Mouse (Mus musculus): Measurements from ENCODE around the gene St6galnac6. TPM values are rescaled to one million over a fixed set of nuclear protein-coding genes. Genes with fewer than 3 reads are reported as not detected.

St6galnac6 gene
- polyA plus RNA-seq (2017; shearing (Covaris generic)) = 3.4 TPM

DNA sequence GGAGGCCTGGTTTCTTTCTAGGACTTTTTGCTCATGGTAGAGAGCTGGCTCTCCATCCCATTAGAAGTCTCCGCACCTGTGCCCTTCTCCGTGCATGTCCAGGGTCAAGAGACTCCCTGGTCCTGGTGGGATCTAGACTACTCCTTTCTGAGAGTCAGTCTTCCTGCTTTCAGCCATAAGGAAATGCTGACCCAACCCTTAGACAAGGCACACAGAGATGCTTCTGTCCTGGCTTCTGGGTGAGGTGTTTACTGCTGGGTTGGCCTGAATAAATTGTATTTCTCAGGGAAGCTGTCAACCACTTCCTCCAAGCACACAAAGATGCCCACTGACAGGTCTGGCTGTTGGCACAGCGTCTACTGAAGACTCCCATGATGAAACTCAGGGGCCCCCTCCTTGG, at the start of gene St6galnac6:
Gene St6galnac6 (plus strand): TSS at position 301 of the 400 bp plus-strand sequence.

DNA sequence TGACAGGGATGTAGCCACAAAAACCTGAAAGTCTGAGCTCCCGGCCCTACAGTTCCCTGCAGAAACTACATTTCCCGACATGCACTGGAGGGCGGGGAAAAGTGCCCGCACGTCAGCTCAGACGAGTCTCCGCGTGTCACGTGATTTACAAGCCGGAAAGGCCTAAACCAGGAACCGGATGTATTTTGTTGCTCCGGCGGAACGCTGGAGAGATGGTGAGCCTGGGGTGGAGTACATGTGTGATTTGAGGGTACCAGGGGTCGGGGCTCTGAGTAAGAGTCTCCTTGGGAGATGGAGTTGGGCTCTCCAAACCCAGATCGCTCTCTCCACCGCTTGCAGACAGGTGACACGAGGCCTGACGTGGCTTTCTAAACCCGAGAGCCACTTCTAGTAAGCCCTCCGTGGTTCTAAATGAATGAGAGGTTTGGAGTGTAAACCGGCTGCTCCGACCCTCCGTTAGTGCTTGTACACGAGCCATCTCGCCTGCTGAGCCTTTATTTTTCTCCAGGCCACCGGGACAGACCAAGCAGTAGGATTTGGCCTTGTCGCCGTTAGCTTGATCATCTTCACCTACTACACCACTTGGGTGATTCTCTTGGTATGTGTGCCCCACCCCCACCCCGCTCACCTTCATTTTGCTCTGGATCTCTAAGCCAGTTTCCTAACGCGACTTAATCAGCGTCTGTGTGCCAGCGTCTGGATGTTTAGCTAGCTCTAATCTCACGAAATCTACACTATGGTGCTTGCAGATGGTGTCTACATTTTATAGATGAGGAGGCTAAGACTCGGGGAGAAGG, 28.6 kb upstream of the St6galnac6 start, which contains the start of gene Dpm2:
Gene Dpm2 (plus strand): TSS at position 161 of the 797 bp plus-strand sequence.

DNA sequence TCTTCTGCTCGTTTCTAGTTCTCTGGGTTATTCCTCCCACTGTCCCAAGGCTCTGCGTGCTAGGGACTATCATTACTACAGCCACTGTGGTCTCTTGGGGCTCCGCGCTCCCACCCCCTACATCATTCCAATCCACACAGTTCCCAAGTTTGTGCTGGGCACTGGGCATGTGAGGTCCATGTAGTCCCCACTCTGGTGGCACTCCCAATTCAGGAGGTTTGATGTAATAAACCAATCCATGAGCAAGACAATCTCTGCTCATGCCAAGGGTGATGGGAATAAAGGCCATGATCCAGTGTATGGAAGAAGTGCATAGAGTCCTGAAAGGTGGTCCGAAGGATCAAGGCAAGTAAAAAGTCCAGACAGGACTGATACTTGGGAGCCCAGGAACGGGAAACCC, 25.0 kb upstream of the St6galnac6 start, which contains the start of gene Pip5kl1:
Gene Pip5kl1 (plus strand): TSS at position 301 of the 400 bp plus-strand sequence.

DNA sequence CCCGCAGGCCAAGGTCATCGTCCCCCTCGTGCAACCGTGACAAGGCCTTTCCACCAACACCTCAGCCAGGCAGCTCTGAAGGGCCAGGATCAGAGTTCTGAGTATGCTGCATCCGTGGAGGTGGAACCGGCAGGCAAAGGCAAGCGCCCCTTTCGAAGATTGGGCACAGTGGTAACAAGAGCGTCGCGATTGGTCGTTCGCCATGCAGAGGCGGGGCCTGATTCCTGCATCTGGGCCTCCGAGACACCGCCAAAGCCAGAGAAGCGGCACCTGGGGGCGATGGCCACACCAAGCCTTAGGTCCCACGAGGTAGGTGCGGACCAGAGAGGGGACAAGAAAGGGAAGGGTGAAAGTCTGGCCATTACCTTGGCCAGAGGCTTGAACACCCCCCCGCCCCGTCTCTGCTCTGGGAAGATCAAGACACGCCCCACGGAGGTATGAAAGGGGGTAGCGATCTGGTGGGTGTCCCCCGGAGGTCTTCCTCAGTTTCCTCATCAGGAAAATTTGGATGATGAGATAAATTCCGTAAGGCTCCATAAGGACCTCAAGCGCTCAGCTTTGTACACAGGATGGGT, 23.8 kb upstream of the St6galnac6 start, which contains the start of gene 9430097D07Rik:
Gene 9430097D07Rik (minus strand): TSS at position 99 of the 575 bp plus-strand sequence.

DNA sequence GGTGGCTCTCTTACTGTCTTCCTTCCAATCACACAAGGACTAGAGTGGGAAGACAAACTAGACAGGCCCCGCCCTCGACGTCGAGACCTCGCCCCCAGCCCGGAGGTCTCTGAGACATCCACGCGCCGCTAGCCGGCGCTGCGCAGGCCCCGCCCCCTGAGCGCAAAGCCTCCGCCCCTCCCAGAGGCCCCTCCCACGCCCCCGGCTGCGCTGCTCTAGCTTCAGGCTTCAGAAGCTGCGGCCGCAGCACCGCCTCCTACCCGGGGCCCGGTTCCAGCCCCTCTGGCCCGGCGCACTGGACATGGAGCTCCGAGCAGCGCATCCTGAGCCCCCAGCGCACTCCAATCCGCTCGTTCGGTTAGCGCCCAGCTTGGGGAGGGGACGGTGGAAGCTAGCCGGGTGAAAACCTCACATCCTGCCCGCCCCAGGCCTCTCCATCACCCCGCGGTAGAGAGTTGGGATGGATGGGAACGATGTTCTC, 12.6 kb upstream of the St6galnac6 start, which contains the start of gene St6galnac4:
Gene St6galnac4 (plus strand): TSS at position 225 of the 481 bp plus-strand sequence.

DNA sequence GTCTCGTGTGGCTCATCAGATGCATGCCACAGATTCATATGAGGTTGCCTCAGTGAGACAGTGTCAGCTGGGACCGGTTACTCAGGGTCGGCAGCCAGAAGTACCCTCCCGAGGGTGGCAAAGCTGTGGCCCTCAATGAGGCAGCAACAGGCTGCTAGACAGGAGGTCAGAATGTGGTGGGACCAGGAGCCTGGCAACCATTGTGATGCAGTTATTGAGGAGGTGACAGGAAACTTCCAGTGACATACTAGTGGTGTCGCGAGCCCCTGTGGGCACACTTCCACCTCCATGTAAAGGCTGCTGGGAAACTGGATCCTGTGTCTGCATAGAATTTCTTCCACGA, 22.0 kb downstream of the St6galnac6 start, which contains the start of gene Ak1:
Gene Ak1 (plus strand): TSS at position 242 of the 343 bp plus-strand sequence.

DNA sequence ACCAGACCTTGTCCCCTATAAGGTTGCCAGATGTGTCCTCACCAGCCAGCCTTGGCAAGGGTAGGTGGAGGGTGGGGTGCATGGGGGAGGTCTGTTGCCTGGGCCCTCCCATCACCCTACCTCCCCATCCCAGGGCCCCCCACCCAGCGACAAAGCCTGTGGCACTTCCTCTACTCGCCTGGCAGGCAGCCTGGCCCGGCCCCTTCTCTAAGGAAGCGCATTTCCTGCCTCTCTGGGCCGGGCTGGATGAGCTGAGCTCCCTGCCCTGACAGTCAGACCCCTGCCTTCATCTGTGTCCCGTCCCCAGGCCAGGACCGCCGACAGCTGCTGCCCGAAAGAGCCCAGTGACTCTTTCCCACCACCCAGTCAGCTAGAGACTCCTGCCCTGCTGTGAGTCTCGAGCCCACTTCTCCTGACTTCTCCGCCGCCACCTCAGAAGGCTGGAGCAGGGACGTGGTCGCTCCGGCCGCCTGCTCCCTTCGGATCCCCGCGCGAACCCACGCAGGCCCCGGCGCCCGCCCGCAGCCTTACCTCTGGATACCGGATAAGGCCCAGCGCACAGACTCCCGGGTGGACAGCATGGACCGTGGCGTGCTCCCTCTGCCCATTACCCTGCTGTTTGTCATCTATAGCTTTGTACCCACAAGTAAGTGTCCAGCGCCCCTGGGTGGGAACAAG, 47.0 kb downstream of the St6galnac6 start, which contains the start of gene Eng:
Gene Eng (plus strand): TSS at position 217 of the 678 bp plus-strand sequence.

Other genes with a start within 250 kb of the St6galnac6 start
- 122 TPM for gene Ciz1, start 247.4 kb upstream of the St6galnac6 start, polyA plus RNA-seq (2017; shearing (Covaris generic))
- not detected for gene Dnm1, start 246.4 kb upstream of the St6galnac6 start, polyA plus RNA-seq (2017; shearing (Covaris generic))
- 85.2 TPM for gene 1110008P14Rik, start 217.8 kb upstream of the St6galnac6 start, polyA plus RNA-seq (2017; shearing (Covaris generic))
- gene Lcn2, start 211.5 kb upstream of the St6galnac6 start, polyA plus RNA-seq (2017; shearing (Covaris generic)) = not detected
- gene Ptges2, start 203.8 kb upstream of the St6galnac6 start, polyA plus RNA-seq (2017; shearing (Covaris generic)) = 2.2 TPM
- 8.3 TPM for gene Naif1, start 149.3 kb upstream of the St6galnac6 start, polyA plus RNA-seq (2017; shearing (Covaris generic))
- 4.1 TPM for gene Slc25a25, start 148.3 kb upstream of the St6galnac6 start, polyA plus RNA-seq (2017; shearing (Covaris generic))
- 59.5 TPM for gene Fam102a, start 64.4 kb upstream of the St6galnac6 start, polyA plus RNA-seq (2017; shearing (Covaris generic))
- gene Dpm2, start 28.9 kb upstream of the St6galnac6 start, polyA plus RNA-seq (2017; shearing (Covaris generic)) = 142 TPM
- not detected for gene Pip5kl1, start 24.9 kb upstream of the St6galnac6 start, polyA plus RNA-seq (2017; shearing (Covaris generic))
- not detected for gene 9430097D07Rik, start 24.0 kb upstream of the St6galnac6 start, polyA plus RNA-seq (2017; shearing (Covaris generic))
- gene St6galnac4, start 12.6 kb upstream of the St6galnac6 start, polyA plus RNA-seq (2017; shearing (Covaris generic)) = 47.0 TPM
- not detected for gene Ak1, start 22.0 kb downstream of the St6galnac6 start, polyA plus RNA-seq (2017; shearing (Covaris generic))
- gene Eng, start 46.9 kb downstream of the St6galnac6 start, polyA plus RNA-seq (2017; shearing (Covaris generic)) = 0.23 TPM
- 15.6 TPM for gene Fpgs, start 104.4 kb downstream of the St6galnac6 start, polyA plus RNA-seq (2017; shearing (Covaris generic))
- gene Cdk9, start 113.4 kb downstream of the St6galnac6 start, polyA plus RNA-seq (2017; shearing (Covaris generic)) = 35.7 TPM
- 139 TPM for gene Sh2d3c, start 121.3 kb downstream of the St6galnac6 start, polyA plus RNA-seq (2017; shearing (Covaris generic))
- gene 6330409D20Rik, start 141.3 kb downstream of the St6galnac6 start, polyA plus RNA-seq (2017; shearing (Covaris generic)) = 0.66 TPM
- gene Tor2a, start 157.5 kb downstream of the St6galnac6 start, polyA plus RNA-seq (2017; shearing (Covaris generic)) = 69.2 TPM
- 2.0 TPM for gene Ttc16, start 175.9 kb downstream of the St6galnac6 start, polyA plus RNA-seq (2017; shearing (Covaris generic))
- gene Ptrh1, start 176.1 kb downstream of the St6galnac6 start, polyA plus RNA-seq (2017; shearing (Covaris generic)) = 8.0 TPM
- 0.68 TPM for gene Cfap157, start 184.7 kb downstream of the St6galnac6 start, polyA plus RNA-seq (2017; shearing (Covaris generic))
- gene Stxbp1, start 247.5 kb downstream of the St6galnac6 start, polyA plus RNA-seq (2017; shearing (Covaris generic)) = 2.9 TPM

Measured in activated CD4-positive, CD25-positive, alpha-beta regulatory T cell, adult 9 weeks (primary cell).